Mouse (Mus musculus): Measurements from ENCODE around the gene Ccdc92b. TPM values are rescaled to one million over a fixed set of nuclear protein-coding genes. Genes with fewer than 3 reads are reported as not detected.
"Not testable (repeated sequence)": the region's sequence is repeated elsewhere in the genome, so short reads cannot be mapped to it uniquely, and the experiment has no call there.

The Ccdc92b gene
- total RNA-seq (2021), result 10 to 100 TPM; 26.5 to 27.8 TPM
- long read RNA-seq, full-length matches to known transcripts, result 17 of 28 reads
- long read RNA-seq, partial matches to known transcripts, result 9 of 28 reads
- long read RNA-seq, other reads (novel, unspliced or antisense), result 2 of 28 reads

- DNase-seq (ENCODE audit: low spot score in 2 of 2), result peak; percentile 48 to 74
These were observed at the start of gene Ccdc92b for GRCm38 (mm10) chr11:74619201-74619955. Gene Ccdc92b, plus strand, starts transcription at chr11:74619605.

- DNase-seq (ENCODE audit: low spot score in 2 of 2), result no peak
These were observed 49.7 kb upstream of the Ccdc92b start for GRCm38 (mm10) chr11:74569735-74570134.

- no peak for DNase-seq (ENCODE audit: low spot score in 2 of 2)
These were observed 46.8 kb upstream of the Ccdc92b start for GRCm38 (mm10) chr11:74572459-74573061.

GRCm38 (mm10) chr11:74574768-74575434 lies 44.5 kb upstream of the Ccdc92b start:
- DNase-seq (ENCODE audit: low spot score in 2 of 2), result no peak

- DNase-seq (ENCODE audit: low spot score in 2 of 2), result peak in 1 of 2 experiments; percentile 68
These were observed 43.5 kb upstream of the Ccdc92b start for GRCm38 (mm10) chr11:74575940-74576339.

GRCm38 (mm10) chr11:74577068-74577467 lies 42.3 kb upstream of the Ccdc92b start:
- no peak for DNase-seq (ENCODE audit: low spot score in 2 of 2)

- DNase-seq (ENCODE audit: low spot score in 2 of 2), result not testable (repeated sequence)
These were observed 38.1 kb upstream of the Ccdc92b start for GRCm38 (mm10) chr11:74581333-74581732.

GRCm38 (mm10) chr11:74582464-74582863 lies 36.9 kb upstream of the Ccdc92b start:
- DNase-seq (ENCODE audit: low spot score in 2 of 2), result no peak

GRCm38 (mm10) chr11:74583824-74584349 lies 35.5 kb upstream of the Ccdc92b start:
- DNase-seq (ENCODE audit: low spot score in 2 of 2), result no peak

- DNase-seq (ENCODE audit: low spot score in 2 of 2), result no peak
These were observed 34.3 kb upstream of the Ccdc92b start for GRCm38 (mm10) chr11:74584946-74585723.

- no peak for DNase-seq (ENCODE audit: low spot score in 2 of 2)
These were observed 33.0 kb upstream of the Ccdc92b start for GRCm38 (mm10) chr11:74586401-74586800.

GRCm38 (mm10) chr11:74589401-74590238 lies 29.8 kb upstream of the Ccdc92b start:
- peak; percentile 45 to 57 for DNase-seq (ENCODE audit: low spot score in 2 of 2)

GRCm38 (mm10) chr11:74590239-74590596 lies 29.2 kb upstream of the Ccdc92b start:
- no peak for DNase-seq (ENCODE audit: low spot score in 2 of 2)

GRCm38 (mm10) chr11:74590691-74591090 lies 28.7 kb upstream of the Ccdc92b start:
- DNase-seq (ENCODE audit: low spot score in 2 of 2), result no peak

GRCm38 (mm10) chr11:74592246-74592645 lies 27.2 kb upstream of the Ccdc92b start:
- DNase-seq (ENCODE audit: low spot score in 2 of 2), result no peak

- no peak for DNase-seq (ENCODE audit: low spot score in 2 of 2)
These were observed 22.0 kb upstream of the Ccdc92b start for GRCm38 (mm10) chr11:74597283-74597989.

- no peak for DNase-seq (ENCODE audit: low spot score in 2 of 2)
These were observed 21.4 kb upstream of the Ccdc92b start for GRCm38 (mm10) chr11:74597990-74598337.

GRCm38 (mm10) chr11:74602286-74602685 lies 17.1 kb upstream of the Ccdc92b start:
- DNase-seq (ENCODE audit: low spot score in 2 of 2), result no peak

- no peak for DNase-seq (ENCODE audit: low spot score in 2 of 2)
These were observed 9.3 kb upstream of the Ccdc92b start for GRCm38 (mm10) chr11:74610068-74610467.

All from layer of hippocampus, adult 18-20 months (tissue).